In genomic region chr6:136545284-136545870, GRCm38 (mm10) we compare ENCODE assay signal across 12 mouse cellular contexts. TPM values are rescaled to one million over a fixed set of nuclear protein-coding genes. Genes with fewer than 3 reads are reported as not detected.
DNase-seq lines count a peak whose midpoint lies in the region; ATAC-seq lines count a peak whose summit lies in the region.
"Had no signal": no experiment of that assay in that cellular context is flagged by ENCODE, and none has a peak within 500 bp of the region (broad histone marks: within the 10 kb centered on the region; RNA-seq: fewer than 3 reads in every experiment).

No protein-coding gene starts in this region.

- H3K36me3 ChIP-seq in midbrain, embryonic 10.5 days: peaks cover 7% of the 10 kb centered on the region
- H3K36me3 ChIP-seq in midbrain, embryonic 11.5 days (ENCODE audit: control insufficient read depth, insufficient read depth, low read length): no peaks in the 10 kb centered on the region
- H3K36me3 ChIP-seq in hindbrain, embryonic 15.5 days: no peaks in the 10 kb centered on the region
- no peaks in the 10 kb centered on the region for H3K36me3 ChIP-seq in neural tube, embryonic 15.5 days
- H3K36me3 ChIP-seq: stomach, embryonic 15.5 days had no signal

- peak overlapping the region; percentile 63 for H3K27ac ChIP-seq in midbrain, embryonic 10.5 days (replicated peaks)
- no peak overlapping the region for H3K27ac ChIP-seq in midbrain, embryonic 11.5 days (ENCODE audit: low read depth, low read length)
- H3K27ac ChIP-seq in hindbrain, embryonic 15.5 days (replicated peaks): peak overlapping the region; percentile 55; the same call in 1 of the 2 replicates
- H3K27ac ChIP-seq in neural tube, embryonic 15.5 days (replicated peaks): peak overlapping the region; percentile 56
- H3K27ac ChIP-seq: stomach, embryonic 15.5 days had no signal

- H3K4me1 ChIP-seq in midbrain, embryonic 10.5 days: peaks cover 68% of the 10 kb centered on the region
- H3K4me1 ChIP-seq in midbrain, embryonic 11.5 days (ENCODE audit: control insufficient read depth, insufficient read depth, low read length): peaks cover 28% of the 10 kb centered on the region
- H3K4me1 ChIP-seq in hindbrain, embryonic 15.5 days (replicated peaks): peaks cover 50% of the 10 kb centered on the region
- peaks cover 41% of the 10 kb centered on the region for H3K4me1 ChIP-seq in neural tube, embryonic 15.5 days

- peak; percentile 84 for DNase-seq in heart, adult 11 months
- no peak for DNase-seq in heart, adult 18-20 months
- no peak for DNase-seq in midbrain, embryonic 10.5 days (ENCODE audit: low spot score)
- no peak for DNase-seq in midbrain, embryonic 11.5 days (ENCODE audit: low spot score, missing footprints)
- DNase-seq in kidney, postnatal 4 days: no peak
- no peak for DNase-seq in thymus, postnatal 0 days (ENCODE audit: low spot score)
- DNase-seq: B cell, adult 2 months; kidney, adult 9 months; right cerebral cortex, postnatal 14 days had no signal

- no peaks in the 10 kb centered on the region for H3K27me3 ChIP-seq in midbrain, embryonic 10.5 days (ENCODE audit: low read depth, poor library complexity, severe bottlenecking)
- H3K27me3 ChIP-seq in midbrain, embryonic 11.5 days (ENCODE audit: control insufficient read depth, insufficient read depth, low read length): no peaks in the 10 kb centered on the region
- H3K27me3 ChIP-seq in hindbrain, embryonic 15.5 days: no peaks in the 10 kb centered on the region
- H3K27me3 ChIP-seq in neural tube, embryonic 15.5 days (replicated peaks): no peaks in the 10 kb centered on the region
- H3K27me3 ChIP-seq: stomach, embryonic 15.5 days had no signal

- no peaks in the 10 kb centered on the region for H3K9me3 ChIP-seq in midbrain, embryonic 10.5 days (replicated peaks)
- H3K9me3 ChIP-seq in midbrain, embryonic 11.5 days (ENCODE audit: control insufficient read depth, low read length): no peaks in the 10 kb centered on the region
- H3K9me3 ChIP-seq in hindbrain, embryonic 15.5 days: no peaks in the 10 kb centered on the region
- no peaks in the 10 kb centered on the region for H3K9me3 ChIP-seq in neural tube, embryonic 15.5 days (replicated peaks)
- H3K9me3 ChIP-seq: stomach, embryonic 15.5 days had no signal

- no peak overlapping the region for H3K9ac ChIP-seq in midbrain, embryonic 11.5 days (ENCODE audit: low read length)
- no peak overlapping the region for H3K9ac ChIP-seq in hindbrain, embryonic 15.5 days
- H3K9ac ChIP-seq in neural tube, embryonic 15.5 days (replicated peaks): no peak overlapping the region
- H3K9ac ChIP-seq: stomach, embryonic 15.5 days had no signal

- H3K4me2 ChIP-seq in midbrain, embryonic 11.5 days: no peak overlapping the region
- H3K4me2 ChIP-seq in hindbrain, embryonic 15.5 days: no peak overlapping the region
- no peak overlapping the region for H3K4me2 ChIP-seq in neural tube, embryonic 15.5 days
- H3K4me2 ChIP-seq: stomach, embryonic 15.5 days had no signal

- WGBS in midbrain, embryonic 10.5 days: 85% methylated on average over 11 of the region's 11 CpGs
- WGBS in midbrain, embryonic 11.5 days: 79% methylated on average over 11 of the region's 11 CpGs
- WGBS in hindbrain, embryonic 15.5 days: 73% methylated on average over 11 of the region's 11 CpGs
- 70% methylated on average over 11 of the region's 11 CpGs for WGBS in neural tube, embryonic 15.5 days

- no peak for ATAC-seq in midbrain, embryonic 11.5 days (ENCODE audit: low FRiP score)
- ATAC-seq in hindbrain, embryonic 15.5 days (ENCODE audit: low FRiP score, low read depth): no peak
- ATAC-seq in neural tube, embryonic 15.5 days (ENCODE audit: low FRiP score): no peak

- H3K4me3 ChIP-seq in midbrain, embryonic 10.5 days: no peak overlapping the region
- no peak overlapping the region for H3K4me3 ChIP-seq in midbrain, embryonic 11.5 days (ENCODE audit: low read depth, low read length)
- H3K4me3 ChIP-seq in hindbrain, embryonic 15.5 days: no peak overlapping the region
- no peak overlapping the region for H3K4me3 ChIP-seq in neural tube, embryonic 15.5 days (replicated peaks)
- H3K4me3 ChIP-seq: stomach, embryonic 15.5 days had no signal

RNA-seq across cellular contexts. Expression of gene Atf7ip, which starts 39.4 kb away (rescaled TPM):
- total RNA-seq in heart, adult 18-20 months (2021): 10 to 100 TPM; 59.7 to 88.7 TPM
- polyA plus RNA-seq in midbrain, embryonic 10.5 days (2016; fragmentation: Nextera tagmentation; extraction: Ambion mirVana): 37.4 and 45.7 TPM in 2 replicates
- polyA plus RNA-seq in midbrain, embryonic 11.5 days (2014; fragmentation: Nextera tagmentation; extraction: Ambion mirVana): 43.4 and 46.8 TPM in 2 replicates
- polyA plus RNA-seq in hindbrain, embryonic 15.5 days (2015; fragmentation: Nextera tagmentation; extraction: Ambion mirVana): 36.1 and 43.7 TPM in 2 replicates
- polyA plus RNA-seq in neural tube, embryonic 15.5 days (2015; fragmentation: Nextera tagmentation; extraction: Ambion mirVana): 33.5 and 36.0 TPM in 2 replicates
- polyA plus RNA-seq in thymus, postnatal 0 days (2015; fragmentation: Nextera tagmentation; extraction: Ambion mirVana): 26.5 and 28.5 TPM in 2 replicates
